Mouse (Mus musculus) MEL-GATA-1-ER (cell line): ENCODE data around the gene Arhgap44.

ENCODE experiments used
- DNase-seq: peaks from one replicate; pipeline ENCODE4 v3.0.0-alpha.2; 2012; ENCODE audit warnings: low read depth; ENCODE audit errors: extremely low read depth

Gene Arhgap44

GRCm38 (mm10) chr11:65088451-65089222 is 74.1 kb downstream of the Arhgap44 start:
- no peak for DNase-seq

GRCm38 (mm10) chr11:65080761-65081160 is 82.0 kb downstream of the Arhgap44 start:
- DNase-seq, result no peak

- no peak for DNase-seq
Observed at GRCm38 (mm10) chr11:65080274-65080673, 82.5 kb downstream of the Arhgap44 start.

- DNase-seq, result no peak
Observed at GRCm38 (mm10) chr11:65069609-65070008, 93.2 kb downstream of the Arhgap44 start.

- DNase-seq, result no peak
Observed at GRCm38 (mm10) chr11:65069051-65069450, 93.7 kb downstream of the Arhgap44 start.

- DNase-seq, result no peak
Observed at GRCm38 (mm10) chr11:65065201-65065600, 97.6 kb downstream of the Arhgap44 start.

GRCm38 (mm10) chr11:65061437-65061836 is 101.3 kb downstream of the Arhgap44 start:
- no peak for DNase-seq

- DNase-seq, result no peak
Observed at GRCm38 (mm10) chr11:65059531-65059930, 103.2 kb downstream of the Arhgap44 start.

- DNase-seq, result no peak
Observed at GRCm38 (mm10) chr11:65058224-65058908, 104.4 kb downstream of the Arhgap44 start.

GRCm38 (mm10) chr11:65055596-65055995 is 107.2 kb downstream of the Arhgap44 start:
- DNase-seq, result no peak

- no peak for DNase-seq
Observed at GRCm38 (mm10) chr11:65054216-65054615, 108.5 kb downstream of the Arhgap44 start.

GRCm38 (mm10) chr11:65050819-65051218 is 111.9 kb downstream of the Arhgap44 start:
- no peak for DNase-seq

GRCm38 (mm10) chr11:65049090-65049489 is 113.7 kb downstream of the Arhgap44 start:
- no peak for DNase-seq

GRCm38 (mm10) chr11:65040556-65040955 is 122.2 kb downstream of the Arhgap44 start:
- DNase-seq, result no peak

- no peak for DNase-seq
Observed at GRCm38 (mm10) chr11:65039517-65040095, 123.2 kb downstream of the Arhgap44 start.

- DNase-seq, result no peak
Observed at GRCm38 (mm10) chr11:65038996-65039395, 123.8 kb downstream of the Arhgap44 start.

- no peak for DNase-seq
Observed at GRCm38 (mm10) chr11:65032221-65032620, 130.5 kb downstream of the Arhgap44 start.

GRCm38 (mm10) chr11:65030201-65030600 is 132.6 kb downstream of the Arhgap44 start:
- no peak for DNase-seq

GRCm38 (mm10) chr11:65028049-65028448 is 134.7 kb downstream of the Arhgap44 start:
- DNase-seq, result no peak

- DNase-seq, result no peak
Observed at GRCm38 (mm10) chr11:65022771-65023170, 140.0 kb downstream of the Arhgap44 start.

GRCm38 (mm10) chr11:65020744-65021143 is 142.0 kb downstream of the Arhgap44 start:
- DNase-seq, result no peak

- DNase-seq, result no peak
Observed at GRCm38 (mm10) chr11:65016754-65017153, 146.0 kb downstream of the Arhgap44 start.
